Mouse (Mus musculus) midbrain, embryonic 11.5 days (tissue): ENCODE measurements at regions not wholly inside any gene's neighbourhood (a gene's known extent, or its start where the extent isn't known, plus 50 kb on each side); places are given as distances from the start of the nearest gene placed in this dataset.
A peak's percentile ranks its signal among the peaks of the same experiment; 100 is the strongest.
"Not testable (repeated sequence)": the region's sequence is repeated elsewhere in the genome, so short reads cannot be mapped to it uniquely, and the experiment has no call there.

Source experiments
- ATAC-seq: fragments of 200-750 bp; cut with Nextera tagmentation; 2 replicates; pipeline ENCODE4 v1.8.0; 2017; ENCODE audit warnings: moderate TSS enrichment, moderate library complexity; ENCODE audit not compliant: low FRiP score
- DNase-seq: peaks from one replicate; pipeline ENCODE4 v3.0.0; 2015; ENCODE audit warnings: low spot score; ENCODE audit errors: missing footprints
- H3K27ac ChIP-seq: fragments of 300-500 bp; sonication (generic); 2 replicates; pipeline ENCODE4 v1.5.1; 2014; ENCODE audit warnings: low read depth, low read length
- H3K27me3 ChIP-seq: fragments of 300-500 bp; sonication (generic); 2 replicates; pipeline ENCODE4 v1.6.1; 2014; ENCODE audit warnings: mild to moderate bottlenecking, low read length, moderate library complexity, mixed read lengths; ENCODE audit not compliant: control insufficient read depth, insufficient read depth
- H3K36me3 ChIP-seq: fragments of 300-500 bp; sonication (generic); 2 replicates; pipeline ENCODE4 v1.6.1; 2014; ENCODE audit warnings: mild to moderate bottlenecking, low read length, moderate library complexity, mixed read lengths; ENCODE audit not compliant: control insufficient read depth, insufficient read depth
- H3K4me1 ChIP-seq: fragments of 300-500 bp; sonication (generic); 2 replicates; pipeline ENCODE4 v1.6.1; 2014; ENCODE audit warnings: low read length; ENCODE audit not compliant: control insufficient read depth, insufficient read depth
- H3K4me2 ChIP-seq: fragments of 300-500 bp; sonication (generic); 2 replicates; pipeline ENCODE4 v1.6.1; 2014; ENCODE audit warnings: mild to moderate bottlenecking, moderate library complexity
- H3K4me3 ChIP-seq: fragments of 300-500 bp; sonication (generic); 2 replicates; pipeline ENCODE4 v1.5.1; 2014; ENCODE audit warnings: low read depth, low read length
- H3K9ac ChIP-seq: fragments of 300-500 bp; sonication (generic); 2 replicates; pipeline ENCODE4 v1.6.1; 2014; ENCODE audit warnings: low read length
- H3K9me3 ChIP-seq: fragments of 300-500 bp; sonication (generic); 2 replicates; pipeline ENCODE4 v1.6.1; 2016; ENCODE audit warnings: low read length; ENCODE audit not compliant: control insufficient read depth
- WGBS: fragments of 180-500 bp; shearing (Covaris S2); extraction: QIAGEN DNeasy Blood & Tissue Kit; methylation state at CpG from one replicate; pipeline ENCODE4 v1.1.7; 2014; 5-methylcytosine and 5-hydroxymethylcytosine counted together

- no peak overlapping the region for H3K4me3 ChIP-seq
- ATAC-seq (no peak), DNase-seq (no peak)
- H3K9ac ChIP-seq, result no peak overlapping the region
- no peaks in the 10 kb centered on the region for H3K36me3 ChIP-seq
- H3K9me3 ChIP-seq, result no peaks in the 10 kb centered on the region
- no peaks in the 10 kb centered on the region for H3K4me1 ChIP-seq
- H3K27me3 ChIP-seq, result no peaks in the 10 kb centered on the region
- H3K27ac ChIP-seq, result no peak overlapping the region
- no peak overlapping the region for H3K4me2 ChIP-seq
- 83% methylated on average over 2 of the region's 2 CpGs for WGBS
Measured at GRCm38 (mm10) chr13:85897656-85898055, 149.0 kb downstream of the Cox7c start.

- no peak overlapping the region for H3K9ac ChIP-seq
- ATAC-seq (peak; percentile 58), DNase-seq (no peak)
- no peak overlapping the region for H3K27ac ChIP-seq
- 31% methylated on average over 8 of the region's 8 CpGs for WGBS
- no peak overlapping the region for H3K4me3 ChIP-seq
- H3K36me3 ChIP-seq, result no peaks in the 10 kb centered on the region
- no peaks in the 10 kb centered on the region for H3K4me1 ChIP-seq
- no peak overlapping the region for H3K4me2 ChIP-seq
- H3K27me3 ChIP-seq, result no peaks in the 10 kb centered on the region
- H3K9me3 ChIP-seq, result no peaks in the 10 kb centered on the region
Measured at GRCm38 (mm10) chr13:85895141-85895540, 151.6 kb downstream of the Cox7c start.

GRCm38 (mm10) chr13:85889846-85890245, 156.9 kb downstream of the Cox7c start:
- H3K4me2 ChIP-seq, H3K27me3 ChIP-seq, ATAC-seq: not testable (repeated sequence)

GRCm38 (mm10) chr13:85882817-85883216, 163.9 kb downstream of the Cox7c start:
- WGBS, result 80% methylated on average over 2 of the region's 2 CpGs
- no peak overlapping the region for H3K9ac ChIP-seq
- ATAC-seq, result no peak
- no peaks in the 10 kb centered on the region for H3K36me3 ChIP-seq
- no peaks in the 10 kb centered on the region for H3K27me3 ChIP-seq
- no peaks in the 10 kb centered on the region for H3K9me3 ChIP-seq
- H3K4me3 ChIP-seq, result no peak overlapping the region
- no peak overlapping the region for H3K4me2 ChIP-seq
- DNase-seq, result no peak
- H3K27ac ChIP-seq, result no peak overlapping the region
- H3K4me1 ChIP-seq, result no peaks in the 10 kb centered on the region

More at GRCm38 (mm10) chr13:85889846-85890245, 156.9 kb downstream of the Cox7c start:
- not testable (repeated sequence) for H3K4me3 ChIP-seq, H3K9ac ChIP-seq, H3K4me1 ChIP-seq, H3K36me3 ChIP-seq, H3K9me3 ChIP-seq, H3K27ac ChIP-seq, DNase-seq

- 93% methylated on average over 2 of the region's 2 CpGs for WGBS
- Histone ChIP-seq H3K9ac (no peak overlapping the region), H3K36me3 (no peaks in the 10 kb centered on the region), H3K4me2 (no peak overlapping the region), H3K4me3 (no peak overlapping the region), H3K27ac (no peak overlapping the region), H3K4me1 (no peaks in the 10 kb centered on the region), H3K27me3 (no peaks in the 10 kb centered on the region), H3K9me3 (no peaks in the 10 kb centered on the region)
- no peak for DNase-seq
- ATAC-seq, result no peak
Measured at GRCm38 (mm10) chr13:85863745-85864144, 183.0 kb downstream of the Cox7c start.

DNA sequence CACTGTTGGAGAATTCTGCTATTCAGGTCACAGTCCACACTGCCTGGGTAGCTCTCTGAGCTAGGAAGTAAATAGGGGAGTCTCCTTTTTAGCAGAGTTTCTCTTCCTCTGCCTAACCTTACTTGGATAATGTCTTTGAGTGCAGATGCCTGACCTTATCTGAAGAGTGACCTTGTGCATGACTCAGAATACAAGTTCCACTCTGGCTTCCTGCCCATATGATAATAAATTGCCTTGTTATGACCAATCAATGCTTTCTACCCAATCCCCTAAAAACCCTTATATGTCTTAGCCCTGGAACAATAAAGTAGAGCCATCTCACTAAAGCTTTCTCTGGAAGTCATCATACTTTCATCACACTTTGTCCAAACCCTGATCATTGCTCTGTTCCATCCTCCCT, 198.4 kb downstream of the Cox7c start:
- H3K4me2 ChIP-seq, result no peak overlapping the region
- H3K27me3 ChIP-seq, result no peaks in the 10 kb centered on the region
- ATAC-seq, result no peak
- no peak for DNase-seq
- no peaks in the 10 kb centered on the region for H3K4me1 ChIP-seq
- H3K4me3 ChIP-seq, result no peak overlapping the region
- no peak overlapping the region for H3K9ac ChIP-seq
- H3K27ac ChIP-seq, result no peak overlapping the region
- H3K36me3 ChIP-seq, result no peaks in the 10 kb centered on the region
- no peaks in the 10 kb centered on the region for H3K9me3 ChIP-seq

- Histone ChIP-seq H3K27ac (no peak overlapping the region), H3K4me2 (no peak overlapping the region), H3K9me3 (no peaks in the 10 kb centered on the region), H3K4me1 (no peaks in the 10 kb centered on the region), H3K9ac (no peak overlapping the region), H3K27me3 (no peaks in the 10 kb centered on the region), H3K4me3 (no peak overlapping the region), H3K36me3 (no peaks in the 10 kb centered on the region)
- DNase-seq (no peak), ATAC-seq (no peak)
- 84% methylated on average over 1 of the region's 1 CpGs for WGBS
Measured at GRCm38 (mm10) chr13:85829894-85830293, 216.8 kb downstream of the Cox7c start.
